Mouse (Mus musculus) yolk sac, embryonic 10.5 days (tissue): Measurements from ENCODE around the gene Phf24.
A peak's percentile ranks its signal among the peaks of the same experiment; 100 is the strongest.

Experiments
- DNase-seq: peaks from one replicate; pipeline ENCODE4 v3.0.0-alpha.2; 2017; ENCODE audit warnings: low spot score

Gene Phf24

GRCm38 (mm10) chr4:42915311-42915710 is 1.1 kb upstream of the Phf24 start:
- DNase-seq = no peak

GRCm38 (mm10) chr4:42915966-42916365 is 494 bp upstream of the Phf24 start:
- DNase-seq = no peak

- DNase-seq = no peak
Measured at GRCm38 (mm10) chr4:42917402-42917774, 928 bp downstream of the Phf24 start.

- no peak for DNase-seq
Measured at GRCm38 (mm10) chr4:42920726-42921125, 4.3 kb downstream of the Phf24 start.

GRCm38 (mm10) chr4:42921536-42921935 is 5.1 kb downstream of the Phf24 start:
- no peak for DNase-seq

- no peak for DNase-seq
Measured at GRCm38 (mm10) chr4:42922056-42922455, 5.6 kb downstream of the Phf24 start.

GRCm38 (mm10) chr4:42922461-42922860 is 6.0 kb downstream of the Phf24 start:
- DNase-seq = no peak

- DNase-seq = no peak
Measured at GRCm38 (mm10) chr4:42924095-42924710, 7.7 kb downstream of the Phf24 start.

- DNase-seq = no peak
Measured at GRCm38 (mm10) chr4:42928209-42928608, 11.7 kb downstream of the Phf24 start.

GRCm38 (mm10) chr4:42928952-42929351 is 12.5 kb downstream of the Phf24 start:
- no peak for DNase-seq

- DNase-seq = no peak
Measured at GRCm38 (mm10) chr4:42932229-42932969, 15.9 kb downstream of the Phf24 start.

- peak; percentile 17 for DNase-seq
Measured at GRCm38 (mm10) chr4:42933630-42934029, 17.2 kb downstream of the Phf24 start.

- no peak for DNase-seq
Measured at GRCm38 (mm10) chr4:42941396-42941795, 24.9 kb downstream of the Phf24 start.

- DNase-seq = no peak
Measured at GRCm38 (mm10) chr4:42943341-42943740, 26.9 kb downstream of the Phf24 start.

- DNase-seq = no peak
Measured at GRCm38 (mm10) chr4:42944185-42944584, 27.7 kb downstream of the Phf24 start.

GRCm38 (mm10) chr4:42945043-42945442 is 28.6 kb downstream of the Phf24 start:
- DNase-seq = peak; percentile 47

- no peak for DNase-seq
Measured at GRCm38 (mm10) chr4:42945445-42945844, 29.0 kb downstream of the Phf24 start.

- DNase-seq = no peak
Measured at GRCm38 (mm10) chr4:42945952-42946351, 29.5 kb downstream of the Phf24 start.

GRCm38 (mm10) chr4:42946733-42947290 is 30.4 kb downstream of the Phf24 start:
- DNase-seq = no peak

- no peak for DNase-seq
Measured at GRCm38 (mm10) chr4:42948527-42948926, 32.1 kb downstream of the Phf24 start.

GRCm38 (mm10) chr4:42949051-42949675 is 32.7 kb downstream of the Phf24 start:
- DNase-seq = no peak

GRCm38 (mm10) chr4:42949676-42950051 is 33.2 kb downstream of the Phf24 start, which contains the start of gene Dnajb5:
Dnajb5 (plus strand) TSS chr4:42949814.
- peak; percentile 94 for DNase-seq

- DNase-seq = peak; percentile 80
Measured at GRCm38 (mm10) chr4:42950065-42950558, 33.7 kb downstream of the Phf24 start.
